Mouse (Mus musculus): Measurements from ENCODE around the gene Daxx.
A peak's percentile ranks its signal among the peaks of the same experiment; 100 is the strongest.
"Not testable (repeated sequence)": the region's sequence is repeated elsewhere in the genome, so short reads cannot be mapped to it uniquely, and the experiment has no call there.

Daxx gene

DNA sequence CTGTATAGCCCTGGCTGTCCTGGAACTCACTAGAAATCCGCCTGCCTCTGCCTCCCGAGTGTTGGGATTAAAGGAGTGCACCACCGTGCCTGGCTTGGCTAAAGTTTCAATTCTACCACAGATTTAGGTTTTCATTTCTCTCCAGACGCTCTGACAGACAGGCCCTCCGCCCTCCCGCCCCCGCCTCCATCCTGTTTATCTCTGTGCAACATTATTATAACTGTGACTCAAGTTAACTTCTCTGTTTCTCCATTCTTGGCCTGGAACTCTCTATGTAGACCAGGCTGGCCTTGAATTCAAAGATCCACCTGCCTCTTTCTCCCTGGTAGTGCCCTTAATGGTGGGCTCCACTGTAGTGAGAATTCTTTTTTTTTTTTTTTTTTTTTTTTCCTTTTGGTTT lies 6.7 kb upstream of the Daxx start:
- no peak for DNase-seq (ENCODE audit: low read depth, low spot score)

DNA sequence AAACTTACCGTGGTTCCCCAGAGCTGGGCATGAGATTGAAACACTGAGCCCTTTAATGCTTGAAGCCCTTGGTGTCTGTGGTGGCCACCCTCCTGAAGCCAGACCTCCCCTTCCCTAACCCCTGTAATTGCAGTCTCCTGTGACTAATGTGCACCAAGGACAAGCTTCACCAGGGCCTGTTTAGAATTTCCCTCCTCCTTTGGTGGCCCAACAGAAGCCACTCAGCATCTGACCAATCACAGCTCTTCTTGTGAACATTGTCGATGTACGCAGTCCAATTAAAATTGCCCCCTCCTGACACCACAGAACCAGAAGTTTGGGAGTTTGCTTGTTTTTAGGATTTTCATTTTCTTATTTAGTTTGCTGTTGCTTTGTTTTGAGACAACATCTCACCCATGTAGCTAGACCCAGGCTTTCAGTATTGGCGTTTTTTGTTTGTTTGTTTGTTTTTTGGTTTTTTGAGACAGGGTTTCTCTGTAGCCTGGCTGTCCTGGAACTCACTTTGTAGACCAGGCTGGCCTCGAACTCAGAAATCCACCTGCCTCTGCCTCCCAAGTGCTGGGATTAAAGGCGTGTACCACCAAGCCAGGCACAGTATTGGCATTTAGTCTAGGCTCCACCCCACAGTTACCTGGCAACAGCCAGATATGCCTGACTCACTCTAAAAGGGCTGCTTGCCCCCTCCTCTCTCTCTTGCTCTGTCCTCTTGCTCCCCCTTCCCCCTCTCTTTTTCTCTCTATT lies 5.1 kb upstream of the Daxx start:
- peak; percentile 62 for DNase-seq (ENCODE audit: low read depth, low spot score)

DNA sequence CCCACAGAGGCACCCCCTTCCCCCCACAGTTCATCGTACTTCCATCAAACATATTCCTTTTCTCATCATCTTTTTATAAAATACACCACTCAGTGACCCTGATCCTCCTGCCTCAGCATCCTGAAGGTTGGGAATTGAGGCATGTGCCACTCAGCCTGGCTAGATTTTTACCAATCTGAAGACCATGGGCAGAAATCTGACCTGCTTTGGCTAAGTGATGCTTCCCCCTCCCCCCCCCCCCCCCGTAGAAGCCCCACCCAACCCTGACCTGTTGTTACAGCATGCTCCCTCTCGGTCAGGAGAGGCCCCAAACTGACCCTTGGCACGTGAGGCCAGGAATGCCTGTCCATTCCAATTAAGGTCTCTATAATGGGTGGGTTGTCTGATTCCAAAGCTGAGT lies 4.4 kb upstream of the Daxx start, which contains the start of gene Platr17:
TSS of gene Platr17 (plus strand) at position 301 of the 400 bp plus-strand sequence.
- DNase-seq (ENCODE audit: low read depth, low spot score) = not testable (repeated sequence)

DNA sequence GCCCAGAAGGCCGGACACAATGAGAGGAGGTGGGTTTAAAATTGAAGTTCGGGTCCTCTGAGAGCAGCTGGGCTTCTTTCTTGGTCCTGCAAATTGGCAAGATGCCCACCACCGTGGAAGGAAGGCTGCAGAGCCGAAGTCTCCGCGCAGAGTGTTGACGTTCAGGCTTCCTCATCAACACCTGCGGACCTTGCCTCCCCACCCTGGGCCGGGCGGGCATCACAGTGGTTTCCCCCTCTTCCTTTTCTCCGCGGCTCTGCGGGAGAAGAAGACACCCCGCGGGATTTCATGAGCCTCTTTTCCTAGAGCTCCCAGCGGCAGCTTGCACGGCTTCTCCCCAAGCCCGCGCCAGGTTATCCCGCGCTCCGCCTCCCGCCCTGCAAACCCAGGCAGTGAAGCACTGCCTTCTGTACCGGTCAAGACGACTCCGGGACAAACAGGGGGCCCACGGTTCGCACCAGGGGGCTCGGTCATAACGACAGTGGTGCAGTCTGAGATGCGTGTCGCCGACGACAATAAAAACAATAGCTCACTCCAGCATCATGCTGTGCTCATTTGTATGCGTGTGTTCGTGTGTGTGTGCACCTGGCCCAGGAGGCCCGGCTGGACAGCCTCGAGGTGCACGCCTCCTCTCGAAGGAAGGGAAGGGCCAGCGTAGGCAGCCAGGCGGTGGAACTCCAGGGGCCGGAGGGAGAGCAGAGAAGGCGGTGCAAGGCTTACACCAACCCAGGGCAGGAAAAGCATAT lies 710 bp upstream of the Daxx start:
- peak; percentile 81 for DNase-seq (ENCODE audit: low read depth, low spot score)

DNA sequence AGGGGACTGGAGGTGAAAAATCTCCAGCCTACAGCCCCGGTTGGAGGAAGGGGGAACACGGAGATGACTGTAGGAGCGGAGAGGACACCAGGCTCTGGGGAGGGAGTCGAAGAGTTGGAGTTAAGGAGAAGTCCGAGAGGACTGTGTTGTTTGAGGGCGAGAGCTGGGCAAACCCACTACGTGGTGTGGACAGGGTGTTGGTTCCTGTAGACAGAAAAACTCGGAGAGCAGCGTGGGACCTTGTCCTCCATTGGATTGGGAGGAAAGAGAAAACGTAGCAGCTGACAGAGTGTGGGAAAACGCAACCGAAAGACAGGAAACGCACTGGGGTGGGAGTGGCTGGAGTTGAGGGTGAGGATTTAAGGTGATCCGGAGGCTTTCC lies 646 bp downstream of the Daxx start:
- no peak for DNase-seq (ENCODE audit: low read depth, low spot score)

DNA sequence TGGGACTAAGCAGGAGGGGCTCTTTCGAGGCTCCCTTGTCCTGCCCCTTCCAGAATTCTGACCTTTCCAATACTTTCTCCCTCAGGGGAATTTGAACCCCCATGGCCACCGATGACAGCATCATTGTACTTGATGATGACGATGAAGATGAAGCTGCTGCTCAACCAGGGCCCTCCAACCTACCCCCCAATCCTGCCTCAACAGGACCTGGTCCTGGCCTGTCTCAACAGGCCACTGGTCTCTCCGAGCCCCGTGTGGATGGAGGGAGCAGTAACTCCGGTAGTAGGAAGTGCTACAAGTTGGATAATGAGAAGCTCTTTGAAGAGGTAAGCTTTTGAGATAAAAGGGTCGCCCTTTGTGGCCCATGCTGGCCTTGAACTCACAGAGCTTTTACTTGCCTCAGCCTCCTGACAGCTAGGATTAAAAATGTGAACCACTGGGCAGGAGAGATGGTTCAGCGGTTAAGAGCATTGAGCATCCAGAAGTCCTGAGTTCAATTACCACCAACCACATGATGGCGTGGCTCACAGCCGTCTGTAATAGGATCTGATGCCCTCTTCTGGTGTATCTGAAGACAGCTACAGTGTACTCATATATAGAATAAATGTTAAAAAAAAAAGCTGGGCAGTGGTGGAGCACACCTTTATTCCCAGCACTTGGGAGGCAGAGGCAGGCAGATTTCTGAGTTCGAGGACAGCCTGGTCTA lies 1.3 kb downstream of the Daxx start:
- peak; percentile 74 for DNase-seq (ENCODE audit: low read depth, low spot score)

DNA sequence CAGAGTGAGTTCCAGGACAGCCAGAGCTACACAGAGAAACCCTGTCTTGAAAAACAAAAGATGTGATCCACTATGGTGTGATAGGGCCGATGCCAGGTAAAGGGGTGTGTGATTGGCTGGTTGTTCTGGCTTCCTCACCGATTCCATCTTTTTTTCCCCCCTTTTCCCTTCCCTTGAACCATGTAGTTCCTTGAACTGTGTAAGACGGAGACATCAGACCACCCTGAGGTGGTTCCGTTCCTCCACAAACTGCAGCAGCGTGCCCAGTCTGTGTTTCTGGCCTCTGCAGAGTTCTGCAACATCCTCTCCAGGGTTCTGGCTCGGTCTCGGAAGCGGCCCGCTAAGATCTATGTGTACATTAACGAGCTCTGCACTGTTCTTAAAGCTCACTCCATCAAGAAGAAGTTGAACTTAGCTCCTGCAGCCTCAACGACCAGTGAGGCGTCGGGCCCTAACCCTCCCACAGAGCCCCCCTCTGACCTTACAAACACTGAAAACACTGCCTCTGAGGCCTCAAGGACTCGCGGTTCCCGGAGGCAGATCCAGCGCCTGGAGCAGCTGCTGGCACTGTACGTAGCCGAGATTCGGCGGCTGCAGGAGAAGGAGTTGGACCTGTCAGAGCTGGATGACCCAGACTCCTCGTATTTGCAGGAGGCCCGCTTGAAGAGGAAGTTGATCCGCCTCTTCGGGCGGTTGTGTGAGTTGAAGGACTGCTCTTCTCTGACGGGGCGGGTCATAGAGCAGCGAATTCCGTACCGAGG lies 2.0 kb downstream of the Daxx start:
- no peak for DNase-seq (ENCODE audit: low read depth, low spot score)

DNA sequence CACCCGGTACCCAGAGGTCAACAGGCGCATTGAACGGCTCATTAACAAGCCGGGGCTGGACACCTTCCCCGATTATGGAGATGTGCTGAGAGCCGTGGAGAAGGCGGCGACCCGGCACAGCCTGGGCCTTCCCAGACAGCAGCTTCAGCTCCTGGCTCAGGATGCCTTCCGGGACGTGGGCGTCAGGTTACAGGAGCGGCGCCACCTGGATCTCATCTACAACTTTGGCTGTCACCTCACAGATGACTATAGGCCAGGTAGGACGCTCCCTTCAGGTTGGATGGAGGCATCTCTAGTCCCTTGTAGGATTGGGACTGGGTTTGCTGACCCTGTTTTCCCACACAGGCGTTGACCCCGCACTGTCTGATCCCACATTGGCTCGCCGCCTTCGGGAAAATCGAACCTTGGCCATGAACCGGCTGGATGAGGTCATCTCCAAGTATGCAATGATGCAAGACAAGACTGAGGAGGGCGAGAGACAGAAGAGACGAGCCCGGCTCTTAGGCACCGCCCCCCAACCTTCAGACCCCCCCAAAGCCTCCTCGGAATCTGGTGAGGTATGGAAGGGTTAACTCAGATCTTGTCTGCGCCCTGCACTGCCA lies 2.7 kb downstream of the Daxx start:
- no peak for DNase-seq (ENCODE audit: low read depth, low spot score)

DNA sequence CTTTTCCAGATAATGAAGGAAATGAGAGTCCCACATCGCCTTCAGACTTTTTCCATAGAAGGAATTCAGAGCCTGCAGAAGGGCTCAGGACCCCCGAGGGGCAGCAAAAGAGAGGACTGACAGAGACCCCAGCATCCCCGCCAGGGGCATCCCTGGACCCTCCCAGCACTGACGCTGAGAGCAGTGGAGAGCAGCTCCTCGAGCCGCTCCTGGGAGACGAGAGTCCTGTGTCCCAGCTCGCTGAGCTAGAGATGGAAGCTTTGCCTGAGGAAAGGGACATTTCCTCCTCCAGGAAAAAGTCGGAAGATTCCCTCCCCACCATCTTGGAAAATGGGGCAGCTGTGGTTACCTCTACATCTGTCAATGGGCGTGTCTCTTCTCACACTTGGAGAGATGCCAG lies 4.0 kb downstream of the Daxx start:
- no peak for DNase-seq (ENCODE audit: low read depth, low spot score)

DNA sequence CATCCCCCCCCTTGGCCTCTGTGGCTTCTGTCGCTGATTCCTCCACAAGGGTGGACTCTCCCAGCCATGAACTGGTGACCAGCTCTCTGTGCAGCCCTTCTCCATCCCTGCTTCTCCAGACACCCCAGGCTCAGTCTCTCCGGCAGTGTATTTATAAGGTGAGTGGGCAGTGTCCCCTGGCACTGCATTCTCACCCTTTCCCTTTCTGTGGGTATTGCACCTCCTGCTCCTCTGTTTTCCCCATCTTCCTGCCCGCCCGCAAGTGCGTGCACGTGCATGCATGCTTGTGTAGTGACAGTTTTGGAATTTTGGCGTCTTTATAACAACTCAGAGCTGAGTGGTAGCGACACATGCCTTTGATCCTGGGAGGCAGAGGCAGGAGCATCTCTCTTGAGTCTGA lies 4.7 kb downstream of the Daxx start:
- no peak for DNase-seq (ENCODE audit: low read depth, low spot score)

DNA sequence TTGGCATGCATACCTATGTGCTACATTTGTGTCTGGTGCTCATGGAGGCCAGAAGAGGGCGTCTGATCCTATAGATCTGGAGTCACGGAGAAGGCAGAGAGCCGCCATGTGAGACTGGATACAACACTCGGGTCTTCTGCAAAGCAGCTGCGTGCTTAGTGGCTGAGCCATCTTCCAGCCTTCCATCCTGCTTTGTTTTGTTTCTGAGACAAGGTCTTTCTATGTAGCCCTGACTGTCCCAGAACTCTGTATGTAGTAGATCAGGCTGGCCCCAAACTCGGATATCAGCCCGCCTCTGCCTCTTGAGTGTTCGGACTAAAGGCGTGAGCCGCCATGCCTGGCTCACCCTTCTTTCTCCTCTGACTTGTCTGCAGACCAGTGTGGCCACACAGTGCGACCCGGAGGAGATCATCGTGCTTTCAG lies 5.8 kb downstream of the Daxx start:
- DNase-seq (ENCODE audit: low read depth, low spot score) = no peak

DNA sequence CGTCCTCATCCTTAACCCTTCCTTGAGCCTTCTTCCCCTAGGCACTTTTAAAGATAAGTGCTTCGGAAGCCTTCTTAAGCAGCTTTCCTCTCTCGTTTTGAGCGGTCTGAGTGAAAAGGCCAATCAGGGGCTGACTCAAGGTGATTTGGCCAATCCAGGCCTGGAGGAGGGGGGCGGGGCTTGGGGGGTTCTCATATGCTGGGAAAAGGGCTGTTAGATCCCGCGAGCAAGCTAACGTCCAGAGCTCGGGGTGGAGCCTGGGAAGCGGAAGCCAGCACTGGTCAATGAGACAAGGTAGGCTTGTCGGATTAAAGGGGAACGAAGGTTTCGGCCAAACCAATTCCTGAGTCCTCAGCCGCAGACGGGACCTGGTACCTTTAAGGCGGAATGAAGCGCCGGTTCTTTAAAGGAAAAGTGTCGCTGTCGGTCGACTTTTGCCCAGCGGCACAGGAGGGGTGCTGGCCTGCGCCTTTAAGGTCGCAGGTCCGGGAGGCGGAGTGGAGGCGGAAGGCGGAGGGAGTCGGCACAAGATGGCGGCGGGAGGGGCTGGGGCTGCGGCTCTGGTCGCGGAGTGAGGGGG lies 6.5 kb downstream of the Daxx start, which contains the start of the genes Tapbp and Zbtb22:
TSS of gene Tapbp (plus strand) at position 229 of the 580 bp plus-strand sequence.
TSS of gene Zbtb22 (plus strand) at position 234 of the 580 bp plus-strand sequence.
- peak; percentile 98 for DNase-seq (ENCODE audit: low read depth, low spot score)

DNA sequence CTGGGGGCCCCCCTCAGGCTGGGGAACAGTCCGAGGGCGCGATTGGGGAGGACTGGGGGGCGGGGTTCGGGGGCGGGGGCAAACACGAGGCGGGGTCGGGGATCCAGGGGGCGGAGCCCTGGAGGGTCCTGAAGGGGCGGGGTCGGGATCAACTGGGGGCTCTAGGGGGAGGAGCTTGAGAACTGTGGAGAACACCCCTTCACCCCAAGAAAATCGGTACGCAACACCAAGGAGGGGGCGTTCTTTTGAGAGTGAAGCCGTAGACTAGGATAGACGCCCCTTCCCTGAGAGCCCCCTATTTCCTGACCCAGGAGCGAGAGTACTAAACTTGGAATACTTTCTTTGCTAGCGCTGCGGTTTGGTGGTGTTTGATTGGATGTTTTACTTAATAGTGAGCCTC lies 7.1 kb downstream of the Daxx start:
- DNase-seq (ENCODE audit: low read depth, low spot score) = no peak

DNA sequence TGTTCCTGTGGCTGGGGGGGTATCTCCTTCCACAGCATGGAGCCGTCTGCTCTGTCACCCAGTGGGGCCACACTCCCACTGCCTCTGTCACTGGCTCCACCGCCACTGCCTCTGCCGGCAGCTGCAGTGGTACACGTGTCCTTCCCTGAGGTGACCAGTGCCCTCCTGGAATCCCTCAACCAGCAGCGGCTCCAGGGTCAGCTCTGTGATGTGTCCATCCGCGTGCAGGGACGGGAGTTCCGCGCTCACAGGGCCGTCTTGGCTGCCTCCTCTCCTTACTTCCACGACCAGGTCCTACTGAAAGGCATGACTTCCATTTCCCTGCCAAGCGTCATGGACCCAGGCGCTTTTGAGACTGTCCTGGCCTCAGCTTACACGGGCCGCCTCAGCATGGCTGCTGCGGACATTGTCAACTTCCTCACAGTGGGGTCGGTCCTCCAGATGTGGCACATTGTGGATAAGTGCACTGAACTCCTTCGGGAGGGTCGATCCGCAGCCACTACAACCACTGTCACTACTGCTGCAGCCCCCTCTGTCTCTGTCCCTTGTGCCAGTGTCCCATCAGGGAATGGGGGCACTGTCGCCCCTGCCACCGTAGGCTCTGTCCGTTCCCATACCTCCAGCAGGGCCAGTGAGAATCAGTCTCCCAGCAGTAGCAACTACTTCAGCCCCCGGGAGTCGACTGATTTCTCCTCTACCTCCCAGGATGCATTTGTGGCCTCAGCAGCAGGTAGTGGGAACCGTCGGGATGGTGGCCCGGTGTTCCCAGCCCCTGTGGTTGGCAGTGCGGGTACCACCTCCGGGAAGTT lies 7.8 kb downstream of the Daxx start:
- DNase-seq (ENCODE audit: low read depth, low spot score) = no peak

DNA sequence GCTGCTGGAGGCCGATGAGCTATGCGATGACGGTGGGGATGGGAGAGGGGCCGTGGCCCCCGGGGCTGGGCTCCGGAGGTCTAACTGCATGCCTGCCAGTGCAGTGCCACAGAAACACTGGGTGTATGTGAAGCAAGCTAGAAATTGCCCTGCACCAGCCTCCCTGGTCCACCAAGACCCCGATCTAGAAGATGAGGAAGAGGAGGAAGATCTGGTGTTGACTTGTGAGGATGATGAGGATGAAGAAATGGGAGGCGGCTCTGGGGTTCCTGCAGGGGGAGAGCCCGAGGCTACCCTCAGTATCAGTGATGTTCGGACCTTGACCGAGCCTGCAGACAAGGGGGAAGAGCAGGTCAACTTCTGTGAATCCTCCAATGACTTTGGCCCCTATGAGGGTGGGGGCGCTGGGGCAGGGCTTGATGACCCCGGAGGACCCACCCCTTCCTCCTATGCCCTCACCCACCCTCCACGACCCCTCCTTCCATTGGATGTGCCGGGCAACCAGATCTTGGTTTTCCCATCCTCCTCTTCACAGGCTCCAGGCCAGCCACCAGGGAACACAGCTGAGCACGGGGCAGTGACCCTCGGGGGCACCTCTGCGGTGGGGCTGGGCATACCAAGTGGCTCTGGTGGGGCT lies 8.6 kb downstream of the Daxx start:
- DNase-seq (ENCODE audit: low read depth, low spot score) = no peak

DNA sequence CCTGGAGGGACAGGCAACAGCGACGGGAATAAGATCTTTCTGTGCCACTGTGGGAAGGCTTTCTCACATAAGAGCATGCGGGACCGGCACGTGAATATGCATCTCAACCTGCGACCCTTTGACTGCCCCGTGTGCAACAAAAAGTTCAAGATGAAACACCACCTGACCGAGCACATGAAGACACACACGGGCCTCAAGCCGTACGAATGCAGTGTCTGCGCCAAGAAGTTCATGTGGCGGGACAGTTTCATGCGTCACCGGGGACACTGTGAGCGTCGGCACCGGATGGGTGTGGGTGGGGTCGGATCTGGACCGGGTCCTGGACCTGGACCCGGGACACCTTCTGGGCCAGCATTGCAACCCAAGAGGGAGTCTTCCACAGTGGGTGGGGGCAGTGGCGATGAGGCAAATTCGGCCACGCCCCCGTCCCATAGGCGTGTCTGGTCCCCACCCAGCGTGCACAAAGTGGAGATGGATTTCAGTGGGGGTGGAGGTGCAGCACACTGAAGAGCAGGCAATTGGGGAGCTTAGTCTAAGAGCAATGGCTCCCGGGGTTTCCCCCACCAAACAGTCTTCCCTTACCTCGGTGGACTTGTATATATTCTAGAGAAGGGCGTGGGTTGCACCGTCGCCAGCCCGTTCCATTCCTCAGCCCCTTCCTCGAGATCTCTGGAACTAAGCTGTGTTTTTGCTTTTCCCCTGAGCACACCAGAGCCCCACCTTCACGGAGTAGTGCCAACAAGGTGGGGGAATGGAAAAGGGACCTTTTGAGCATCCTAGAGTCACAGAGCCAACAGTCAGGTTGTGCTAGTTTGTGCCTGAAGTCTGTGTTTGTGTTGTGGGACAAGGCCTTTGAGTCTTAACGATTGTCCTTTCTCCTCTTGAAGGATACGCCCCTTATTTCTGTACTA lies 9.3 kb downstream of the Daxx start:
- no peak for DNase-seq (ENCODE audit: low read depth, low spot score)

DNA sequence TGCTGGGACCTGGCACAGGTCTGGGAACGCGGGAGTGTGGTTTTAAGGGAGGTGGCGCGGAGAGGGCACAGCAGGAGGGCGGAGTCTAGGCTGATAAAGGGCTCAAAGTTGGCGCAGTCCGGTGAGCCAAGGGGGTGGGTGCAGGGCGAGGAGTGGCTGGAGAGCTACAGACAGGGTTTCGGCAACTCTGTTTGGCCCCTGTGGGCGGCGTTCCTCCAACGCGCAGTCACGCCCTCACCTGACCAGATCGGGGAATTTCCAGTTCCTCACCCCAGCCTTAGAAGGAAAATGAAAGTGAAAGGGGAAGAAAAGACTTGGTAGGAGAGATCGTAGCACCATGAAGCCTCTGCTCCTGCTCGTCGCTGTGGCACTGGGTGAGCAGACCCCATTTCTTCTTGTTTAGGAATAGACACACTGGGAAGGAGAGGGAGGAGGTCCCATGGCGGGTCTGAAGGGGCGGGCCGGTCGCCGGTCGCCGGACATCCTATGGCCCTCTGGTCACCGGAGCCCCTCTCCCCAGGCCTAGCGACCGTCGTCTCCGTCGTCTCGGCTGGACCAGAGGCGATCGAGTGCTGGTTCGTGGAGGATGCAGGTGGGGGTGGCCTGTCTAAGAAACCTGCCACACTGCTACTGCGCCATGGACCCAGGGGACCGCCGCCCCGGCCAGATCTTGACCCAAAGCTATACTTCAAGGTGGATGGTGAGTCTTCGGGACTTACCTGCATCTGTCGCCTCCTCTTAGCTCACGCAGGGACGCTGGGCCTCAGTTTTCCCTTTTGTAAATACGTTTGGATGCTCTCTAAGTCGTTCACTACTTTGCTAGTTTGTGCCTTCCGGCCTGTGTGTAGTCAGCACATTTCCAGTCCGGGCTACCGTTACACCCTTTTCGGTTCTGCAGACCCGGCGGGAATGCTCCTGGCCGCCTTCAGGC lies 10.4 kb downstream of the Daxx start:
- DNase-seq (ENCODE audit: low read depth, low spot score) = peak; percentile 97

Data from A20 (cell line).